Mouse (Mus musculus) MEL (cell line): ENCODE results near the gene Unc13b. TPM values are rescaled to one million over a fixed set of nuclear protein-coding genes. Genes with fewer than 3 reads are reported as not detected.
A peak's percentile ranks its signal among the peaks of the same experiment; 100 is the strongest.

ENCODE experiments used
- DNase-seq: peaks from one replicate; pipeline ENCODE4 v3.0.0; 2011; ENCODE audit warnings: low read depth, low spot score
- H3K27ac ChIP-seq: 2 replicates; pipeline ENCODE4 v1.5.1; 2012; ENCODE audit warnings: low read depth, mild to moderate bottlenecking, control low read depth, low read length, moderate library complexity; ENCODE audit not compliant: control insufficient read depth
- H3K27me3 ChIP-seq, 2 experiments: fragments of 150-350 bp in 1 of 2; sonication (generic) in 1 of 2; 2 replicates each; pipeline ENCODE4 v1.6.1; 2012; ENCODE audit warnings: low read length in 2 of 2, mild to moderate bottlenecking in 2 of 2, improper control_type of control experiment in 1 of 2, moderate library complexity in 1 of 2; ENCODE audit not compliant: insufficient read depth in 2 of 2, control insufficient read depth in 1 of 2
- H3K36me3 ChIP-seq, 2 experiments: 2 replicates each; pipeline ENCODE4 v1.6.1; 2012 to 2014; ENCODE audit warnings: low read length in 2 of 2, improper control_type of control experiment in 1 of 2, inconsistent platforms in 1 of 2, mild to moderate bottlenecking in 1 of 2; ENCODE audit not compliant: insufficient read depth in 2 of 2, control insufficient read depth in 1 of 2
- H3K4me1 ChIP-seq, 2 experiments: fragments of 150-350 bp in 1 of 2; sonication (generic) in 1 of 2; 2 replicates each; pipeline ENCODE4 v1.6.1; 2012; ENCODE audit warnings: low read length in 2 of 2, improper control_type of control experiment in 1 of 2, mild to moderate bottlenecking in 1 of 2; ENCODE audit not compliant: insufficient read depth in 2 of 2, control insufficient read depth in 1 of 2
- H3K4me3 ChIP-seq, 2 experiments: fragments of 150-350 bp in 1 of 2; sonication (generic) in 1 of 2; 2 replicates each; pipeline ENCODE4 v1.5.1; 2012; ENCODE audit warnings: low read depth in 2 of 2, low read length in 2 of 2, mild to moderate bottlenecking in 2 of 2, moderate library complexity in 2 of 2, control low read depth in 1 of 2, improper control_type of control experiment in 1 of 2; ENCODE audit not compliant: control insufficient read depth in 1 of 2, insufficient read depth in 1 of 2
- H3K79me2 ChIP-seq: 2 replicates; pipeline ENCODE4 v1.6.1; 2012; ENCODE audit warnings: mild to moderate bottlenecking, low read length, moderate library complexity; ENCODE audit not compliant: control insufficient read depth, poor library complexity, insufficient read depth
- H3K9ac ChIP-seq: 2 replicates; pipeline ENCODE4 v1.6.1; 2012; ENCODE audit warnings: low read depth, mild to moderate bottlenecking, control low read depth, low read length, moderate library complexity; ENCODE audit not compliant: control insufficient read depth, poor library complexity, severe bottlenecking
- H3K9me3 ChIP-seq: fragments of 150-350 bp; sonication (generic); replicated peaks from 2 replicates; pipeline ENCODE4 v1.6.1; 2012; ENCODE audit warnings: mild to moderate bottlenecking, low read length, improper control_type of control experiment, moderate library complexity; ENCODE audit not compliant: insufficient read depth
- CHD1 ChIP-seq: IDR thresholded peaks from 2 replicates; pipeline ENCODE4 v1.6.1; 2012; ENCODE audit warnings: low read depth, mild to moderate bottlenecking, inconsistent platforms, low read length, improper control_type of control experiment
- E2F4 ChIP-seq: IDR thresholded peaks from 2 replicates; pipeline ENCODE4 v1.6.1; 2011; ENCODE audit warnings: low read depth, low read length, improper control_type of control experiment, borderline replicate concordance
- ELF1 ChIP-seq: IDR thresholded peaks from 2 replicates; pipeline ENCODE4 v1.6.1; 2014; ENCODE audit warnings: low read depth, mild to moderate bottlenecking, inconsistent platforms, low read length, improper control_type of control experiment, moderate library complexity
- ETS1 ChIP-seq: IDR thresholded peaks from 2 replicates; pipeline ENCODE4 v1.6.1; 2012; ENCODE audit warnings: low read depth, mild to moderate bottlenecking, inconsistent platforms, low read length, improper control_type of control experiment, moderate library complexity
- GABPA ChIP-seq: IDR thresholded peaks from 2 replicates; pipeline ENCODE4 v1.6.1; 2012; ENCODE audit warnings: low read depth, mild to moderate bottlenecking, inconsistent platforms, low read length, improper control_type of control experiment, moderate library complexity
- GATA1 ChIP-seq: IDR thresholded peaks from 2 replicates; pipeline ENCODE4 v1.6.1; 2011; ENCODE audit warnings: low read depth, low read length, improper control_type of control experiment
- HCFC1 ChIP-seq: IDR thresholded peaks from 2 replicates; pipeline ENCODE4 v1.6.1; 2012; ENCODE audit warnings: low read depth, mild to moderate bottlenecking, inconsistent platforms, low read length, improper control_type of control experiment, moderate library complexity
- MAZ ChIP-seq: IDR thresholded peaks from 2 replicates; pipeline ENCODE4 v1.6.1; 2012; ENCODE audit warnings: low read depth, mild to moderate bottlenecking, inconsistent platforms, low read length, improper control_type of control experiment
- MXI1 ChIP-seq: IDR thresholded peaks from 2 replicates; pipeline ENCODE4 v1.6.1; 2011; ENCODE audit warnings: mild to moderate bottlenecking, low read depth, low read length, improper control_type of control experiment
- MYB ChIP-seq: IDR thresholded peaks from 2 replicates; pipeline ENCODE4 v1.6.1; 2011; ENCODE audit warnings: mild to moderate bottlenecking, low read depth, low read length, improper control_type of control experiment
- MYC ChIP-seq: IDR thresholded peaks from 2 replicates; pipeline ENCODE4 v1.6.1; 2011; ENCODE audit warnings: low read depth, mild to moderate bottlenecking, low read length, improper control_type of control experiment, moderate library complexity
- POLR2AphosphoS2 ChIP-seq: IDR thresholded peaks from 2 replicates; pipeline ENCODE4 v1.6.1; 2011; ENCODE audit warnings: low read length, improper control_type of control experiment
- POLR2AphosphoS5 ChIP-seq: IDR thresholded peaks from 2 replicates; pipeline ENCODE4 v1.6.1; 2012; ENCODE audit warnings: low read depth, borderline replicate concordance, mild to moderate bottlenecking, inconsistent platforms, low read length, moderate library complexity, mixed read lengths
- RAD21 ChIP-seq: IDR thresholded peaks from 2 replicates; pipeline ENCODE4 v1.6.1; 2011; ENCODE audit warnings: mild to moderate bottlenecking, low read depth, low read length, improper control_type of control experiment
- SIN3A ChIP-seq: IDR thresholded peaks from 2 replicates; pipeline ENCODE4 v1.6.1; 2012; ENCODE audit warnings: low read length, improper control_type of control experiment, inconsistent platforms
- SMC3 ChIP-seq: IDR thresholded peaks from 2 replicates; pipeline ENCODE4 v1.6.1; 2011; ENCODE audit warnings: low read depth, low read length, improper control_type of control experiment
- TBP ChIP-seq: IDR thresholded peaks from 2 replicates; pipeline ENCODE4 v1.8.0; 2011; ENCODE audit warnings: low read depth, low read length, improper control_type of control experiment
- TCF12 ChIP-seq: IDR thresholded peaks from 2 replicates; pipeline ENCODE4 v1.6.1; 2014; ENCODE audit warnings: low read depth, mild to moderate bottlenecking, inconsistent platforms, low read length, improper control_type of control experiment, moderate library complexity
- USF1 ChIP-seq: IDR thresholded peaks from 2 replicates; pipeline ENCODE4 v1.6.1; 2014; ENCODE audit warnings: low read depth, mild to moderate bottlenecking, inconsistent platforms, low read length, improper control_type of control experiment, moderate library complexity
- ZC3H11A ChIP-seq: IDR thresholded peaks from 2 replicates; pipeline ENCODE4 v1.6.1; 2012; ENCODE audit warnings: low read depth, mild to moderate bottlenecking, inconsistent platforms, low read length, improper control_type of control experiment
- ZKSCAN1 ChIP-seq: IDR thresholded peaks from 2 replicates; pipeline ENCODE4 v1.6.1; 2012; ENCODE audit warnings: low read depth, mild to moderate bottlenecking, inconsistent platforms, low read length, improper control_type of control experiment, moderate library complexity
- polyA plus RNA-seq, 2 experiments: library from polyadenylated mRNA; stranded (reverse) in 1 of 2; unstranded in 1 of 2; fragments of >175 nt in 1 of 2; fragments of >200 nt in 1 of 2; gene quantifications; 2 replicates each; pipeline versions ENCODE4 v1.2.1 to v1.2.4; 2012; ENCODE audit warnings: low replicate concordance in 2 of 2, low read depth in 1 of 2; ENCODE audit not compliant: insufficient read length in 2 of 2, insufficient read depth in 1 of 2, missing spikeins in 1 of 2
- total RNA-seq: library from RNA; depleted of rRNA; stranded (reverse); fragments of 300-350 nt; gene quantifications from 2 replicates; pipeline ENCODE4 v1.2.3, GENCODE M21; 2012

Unc13b gene
- total and polyA plus RNA-seq, 3 experiments: 5.4 to 9.6 TPM; not detected in 1

GRCm38 (mm10) chr4:43031237-43031995 is 27.3 kb upstream of the Unc13b start, which contains the start of gene Stoml2 (continued):
- TF ChIP-seq SIN3A (peak; percentile 98), E2F4 (no peak; the same call in 1 of the 2 replicates), ETS1 (peak; percentile 86), MXI1 (peak; percentile 49), ZC3H11A (no peak), MYB (no peak), GATA1 (no peak), TBP (peak; percentile 89), ELF1 (peak; percentile 79), ZKSCAN1 (no peak), MYC (peak; percentile 76; the same call in 1 of the 2 replicates)

- H3K36me3 ChIP-seq: peaks cover 1 to 11% of the 10 kb centered on the region in 2 experiments; a peak in 3 of 4 replicates
- TF ChIP-seq SIN3A (no peak), ETS1 (no peak)
- H3K9me3 ChIP-seq: no peaks in the 10 kb centered on the region
- no peak overlapping the region for H3K9ac ChIP-seq
- H3K4me3 ChIP-seq: no peak overlapping the region
- peaks cover 16% of the 10 kb centered on the region for H3K79me2 ChIP-seq
- no peak for DNase-seq
- H3K27me3 ChIP-seq: no peaks in the 10 kb centered on the region
- H3K4me1 ChIP-seq: peaks cover 10 to 16% of the 10 kb centered on the region in 2 experiments
- H3K27ac ChIP-seq: no peak overlapping the region
Observed at GRCm38 (mm10) chr4:43032501-43032900, 26.3 kb upstream of the Unc13b start.

GRCm38 (mm10) chr4:43033481-43033880 is 25.3 kb upstream of the Unc13b start:
- H3K27me3 ChIP-seq: no peaks in the 10 kb centered on the region
- H3K9me3 ChIP-seq: no peaks in the 10 kb centered on the region
- peaks cover 13 to 22% of the 10 kb centered on the region in 2 experiments for H3K4me1 ChIP-seq
- H3K27ac ChIP-seq: no peak overlapping the region
- TF ChIP-seq GATA1 (no peak), USF1 (no peak), GABPA (no peak), MYC (no peak), SMC3 (no peak), TCF12 (no peak), MAZ (no peak), RAD21 (no peak), POLR2AphosphoS5 (no peak), HCFC1 (no peak), E2F4 (no peak), CHD1 (no peak), SIN3A (no peak), MYB (no peak), ZC3H11A (no peak), POLR2AphosphoS2 (no peak)
- H3K79me2 ChIP-seq: peaks cover 16% of the 10 kb centered on the region
- DNase-seq: no peak
- no peak overlapping the region for H3K4me3 ChIP-seq
- no peak overlapping the region for H3K9ac ChIP-seq
- H3K36me3 ChIP-seq: peaks cover 0 to 15% of the 10 kb centered on the region in 2 experiments; a peak in 2 of 4 replicates
